Mouse (Mus musculus) C3H10T1/2 (cell line): Measurements from ENCODE around the gene Dync2h1. TPM values are rescaled to one million over a fixed set of nuclear protein-coding genes. Genes with fewer than 3 reads are reported as not detected.

Experiments used
- polyA plus RNA-seq, 2 experiments: library from polyadenylated mRNA; unstranded; fragments of >200 nt; fragmentation: generic; extraction: Trizol; gene quantifications; one replicate each; pipeline ENCODE4 v1.2.1; 2012; ENCODE audit warnings: missing spikeins in 2 of 2

The Dync2h1 gene
- under 1 TPM; 0.04 to 0.80 TPM for polyA plus RNA-seq

GRCm38 (mm10) chr9:7184172-7184896 is at the start of gene Dync2h1, which contains the start of gene Dcun1d5:
TSS of gene Dync2h1 (minus strand) at chr9:7184446.
TSS of gene Dcun1d5 (plus strand) at chr9:7184520.

Other genes starting within 250 kb of the Dync2h1 start
- gene Dcun1d5, start 74 bp upstream of the Dync2h1 start, polyA plus RNA-seq, result 10 to 100 TPM; 11.6 to 22.7 TPM
- gene Mmp13, start 88.1 kb upstream of the Dync2h1 start, polyA plus RNA-seq, result not detected
- gene Mmp12, start 159.9 kb upstream of the Dync2h1 start, polyA plus RNA-seq, result not detected
- not detected for gene Mmp1b, start 203.6 kb upstream of the Dync2h1 start, polyA plus RNA-seq